Mouse (Mus musculus): ENCODE measurements around the gene Oxsr1.
"Not testable (repeated sequence)": the region's sequence is repeated elsewhere in the genome, so short reads cannot be mapped to it uniquely, and the experiment has no call there.

Gene Oxsr1

GRCm38 (mm10) chr9:119271496-119271895, 50.7 kb downstream of the Oxsr1 start:
- DNase-seq (ENCODE audit: low read depth, low spot score), result peak; percentile 80

GRCm38 (mm10) chr9:119268588-119269145, 53.6 kb downstream of the Oxsr1 start:
- no peak for DNase-seq (ENCODE audit: low read depth, low spot score)

GRCm38 (mm10) chr9:119268120-119268519, 54.1 kb downstream of the Oxsr1 start:
- DNase-seq (ENCODE audit: low read depth, low spot score), result no peak

- not testable (repeated sequence) for DNase-seq (ENCODE audit: low read depth, low spot score)
These were observed 56.2 kb downstream of the Oxsr1 start for GRCm38 (mm10) chr9:119266121-119266395.

- DNase-seq (ENCODE audit: low read depth, low spot score), result not testable (repeated sequence)
These were observed 56.7 kb downstream of the Oxsr1 start for GRCm38 (mm10) chr9:119265373-119266120.

- no peak for DNase-seq (ENCODE audit: low read depth, low spot score)
These were observed 59.2 kb downstream of the Oxsr1 start for GRCm38 (mm10) chr9:119263067-119263466.

- no peak for DNase-seq (ENCODE audit: low read depth, low spot score)
These were observed 61.4 kb downstream of the Oxsr1 start for GRCm38 (mm10) chr9:119260825-119261224.

- no peak for DNase-seq (ENCODE audit: low read depth, low spot score)
These were observed 63.4 kb downstream of the Oxsr1 start for GRCm38 (mm10) chr9:119258785-119259184.

GRCm38 (mm10) chr9:119258128-119258527, 64.1 kb downstream of the Oxsr1 start:
- no peak for DNase-seq (ENCODE audit: low read depth, low spot score)

- DNase-seq (ENCODE audit: low read depth, low spot score), result no peak
These were observed 66.1 kb downstream of the Oxsr1 start for GRCm38 (mm10) chr9:119256161-119256560.

GRCm38 (mm10) chr9:119255096-119255495, 67.1 kb downstream of the Oxsr1 start:
- DNase-seq (ENCODE audit: low read depth, low spot score), result no peak

GRCm38 (mm10) chr9:119254187-119254586, 68.0 kb downstream of the Oxsr1 start:
- DNase-seq (ENCODE audit: low read depth, low spot score), result no peak

- no peak for DNase-seq (ENCODE audit: low read depth, low spot score)
These were observed 74.2 kb downstream of the Oxsr1 start for GRCm38 (mm10) chr9:119247996-119248395.

GRCm38 (mm10) chr9:119246826-119247225, 75.4 kb downstream of the Oxsr1 start:
- no peak for DNase-seq (ENCODE audit: low read depth, low spot score)

GRCm38 (mm10) chr9:119243981-119244380, 78.2 kb downstream of the Oxsr1 start:
- no peak for DNase-seq (ENCODE audit: low read depth, low spot score)

GRCm38 (mm10) chr9:119241169-119241865, 80.9 kb downstream of the Oxsr1 start:
- DNase-seq (ENCODE audit: low read depth, low spot score), result no peak

- no peak for DNase-seq (ENCODE audit: low read depth, low spot score)
These were observed 81.8 kb downstream of the Oxsr1 start for GRCm38 (mm10) chr9:119240286-119240997.

GRCm38 (mm10) chr9:119239274-119239673, 83.0 kb downstream of the Oxsr1 start:
- DNase-seq (ENCODE audit: low read depth, low spot score), result no peak

GRCm38 (mm10) chr9:119238796-119239195, 83.4 kb downstream of the Oxsr1 start:
- no peak for DNase-seq (ENCODE audit: low read depth, low spot score)

GRCm38 (mm10) chr9:119231552-119231951, 90.7 kb downstream of the Oxsr1 start:
- DNase-seq (ENCODE audit: low read depth, low spot score), result no peak

GRCm38 (mm10) chr9:119230829-119231228, 91.4 kb downstream of the Oxsr1 start:
- DNase-seq (ENCODE audit: low read depth, low spot score), result no peak

- no peak for DNase-seq (ENCODE audit: low read depth, low spot score)
These were observed 102.0 kb downstream of the Oxsr1 start for GRCm38 (mm10) chr9:119220249-119220648.

All from ES-CJ7 (cell line).